Mouse (Mus musculus) myocyte (in vitro differentiated cells): ENCODE results near the gene Rims1.

ENCODE experiments used
- MAX ChIP-seq: IDR thresholded peaks from one replicate; pipeline ENCODE4 v1.6.1; 2011; ENCODE audit warnings: low read depth, mild to moderate bottlenecking, control low read depth
- MYOD1 ChIP-seq, 3 experiments: IDR thresholded peaks; one replicate each; pipeline ENCODE4 v1.6.1; 2011; ENCODE audit warnings: control low read depth in 2 of 3, low read depth in 2 of 3, mild to moderate bottlenecking in 2 of 3, moderate library complexity in 1 of 3; ENCODE audit not compliant: insufficient read length in 2 of 3, control insufficient read depth in 1 of 3
- USF1 ChIP-seq: IDR thresholded peaks from one replicate; pipeline ENCODE4 v1.6.1; 2011; ENCODE audit warnings: low read depth, mild to moderate bottlenecking, control low read depth, moderate library complexity

GRCm38 (mm10) chr1:22806626-22807096, 867 bp upstream of the Rims1 start:
- no peak for TF ChIP-seq MAX
- TF ChIP-seq MYOD1 (IDR thresholded peaks at IDR 0.05; ENCODE audit: control insufficient read depth in 1 of 3, insufficient read length in 2 of 3, low read depth in 2 of 3), result no peak
- no peak for TF ChIP-seq USF1
